Mouse (Mus musculus): ENCODE data around the gene Slmap. TPM values are rescaled to one million over a fixed set of nuclear protein-coding genes. Genes with fewer than 3 reads are reported as not detected.

Slmap gene
- polyA plus RNA-seq, 1 experiment from 2014 or later = 20.8 TPM

- 83% methylated on average over 2 of the region's 2 CpGs for WGBS
- no peaks in the 10 kb centered on the region for H3K36me3 ChIP-seq (ENCODE audit: control insufficient read depth, insufficient read depth, low read length)
- H3K4me2 ChIP-seq (replicated peaks; ENCODE audit: low read depth, low read length) = no peak overlapping the region
- ATAC-seq (ENCODE audit: low FRiP score) (no peak), DNase-seq (ENCODE audit: low spot score) (no peak)
- H3K4me1 ChIP-seq (replicated peaks; ENCODE audit: control insufficient read depth, insufficient read depth, low read length) = no peaks in the 10 kb centered on the region
- no peak overlapping the region for H3K27ac ChIP-seq (ENCODE audit: low read depth, low read length)
- no peak overlapping the region for H3K4me3 ChIP-seq (ENCODE audit: low read depth, low read length)
- H3K27me3 ChIP-seq (ENCODE audit: control insufficient read depth, insufficient read depth, low read length) = no peaks in the 10 kb centered on the region
- H3K9me3 ChIP-seq (ENCODE audit: control insufficient read depth, low read length) = no peaks in the 10 kb centered on the region
- no peak overlapping the region for H3K9ac ChIP-seq (ENCODE audit: low read depth, low read length)
These were observed 27.5 kb upstream of the Slmap start for GRCm38 (mm10) chr14:26562247-26562646.

GRCm38 (mm10) chr14:26558536-26558935 lies 23.8 kb upstream of the Slmap start:
- Histone ChIP-seq H3K9ac (ENCODE audit: low read depth, low read length) (no peak overlapping the region), H3K4me3 (ENCODE audit: low read depth, low read length) (no peak overlapping the region), H3K4me1 (replicated peaks; ENCODE audit: control insufficient read depth, insufficient read depth, low read length) (no peaks in the 10 kb centered on the region), H3K4me2 (replicated peaks; ENCODE audit: low read depth, low read length) (no peak overlapping the region), H3K27ac (ENCODE audit: low read depth, low read length) (no peak overlapping the region), H3K27me3 (ENCODE audit: control insufficient read depth, insufficient read depth, low read length) (no peaks in the 10 kb centered on the region), H3K9me3 (ENCODE audit: control insufficient read depth, low read length) (no peaks in the 10 kb centered on the region), H3K36me3 (ENCODE audit: control insufficient read depth, insufficient read depth, low read length) (no peaks in the 10 kb centered on the region)
- WGBS = 89% methylated on average over 7 of the region's 7 CpGs
- DNase-seq (ENCODE audit: low spot score) = no peak
- ATAC-seq (ENCODE audit: low FRiP score) = no peak

- H3K4me1 ChIP-seq (replicated peaks; ENCODE audit: control insufficient read depth, insufficient read depth, low read length) = no peaks in the 10 kb centered on the region
- H3K4me3 ChIP-seq (ENCODE audit: low read depth, low read length) = no peak overlapping the region
- H3K4me2 ChIP-seq (replicated peaks; ENCODE audit: low read depth, low read length) = no peak overlapping the region
- 54% methylated on average over 1 of the region's 1 CpGs for WGBS
- no peaks in the 10 kb centered on the region for H3K27me3 ChIP-seq (ENCODE audit: control insufficient read depth, insufficient read depth, low read length)
- DNase-seq (ENCODE audit: low spot score) = no peak
- no peak overlapping the region for H3K9ac ChIP-seq (ENCODE audit: low read depth, low read length)
- H3K9me3 ChIP-seq (ENCODE audit: control insufficient read depth, low read length) = no peaks in the 10 kb centered on the region
- H3K27ac ChIP-seq (ENCODE audit: low read depth, low read length) = no peak overlapping the region
- no peaks in the 10 kb centered on the region for H3K36me3 ChIP-seq (ENCODE audit: control insufficient read depth, insufficient read depth, low read length)
- ATAC-seq (ENCODE audit: low FRiP score) = no peak
These were observed 22.9 kb upstream of the Slmap start for GRCm38 (mm10) chr14:26557581-26557980.

GRCm38 (mm10) chr14:26552853-26553252 lies 18.1 kb upstream of the Slmap start:
- no peak overlapping the region for H3K9ac ChIP-seq (ENCODE audit: low read depth, low read length)
- H3K36me3 ChIP-seq (ENCODE audit: control insufficient read depth, insufficient read depth, low read length) = no peaks in the 10 kb centered on the region
- ATAC-seq (ENCODE audit: low FRiP score) (no peak), DNase-seq (ENCODE audit: low spot score) (no peak)
- H3K9me3 ChIP-seq (ENCODE audit: control insufficient read depth, low read length) = no peaks in the 10 kb centered on the region
- H3K4me2 ChIP-seq (replicated peaks; ENCODE audit: low read depth, low read length) = no peak overlapping the region
- WGBS = 83% methylated on average over 3 of the region's 3 CpGs
- H3K27ac ChIP-seq (ENCODE audit: low read depth, low read length) = no peak overlapping the region
- no peak overlapping the region for H3K4me3 ChIP-seq (ENCODE audit: low read depth, low read length)
- H3K27me3 ChIP-seq (ENCODE audit: control insufficient read depth, insufficient read depth, low read length) = no peaks in the 10 kb centered on the region
- H3K4me1 ChIP-seq (replicated peaks; ENCODE audit: control insufficient read depth, insufficient read depth, low read length) = no peaks in the 10 kb centered on the region

- H3K36me3 ChIP-seq (ENCODE audit: control insufficient read depth, insufficient read depth, low read length) = no peaks in the 10 kb centered on the region
- ATAC-seq (ENCODE audit: low FRiP score) (no peak), DNase-seq (ENCODE audit: low spot score) (no peak)
- H3K4me3 ChIP-seq (ENCODE audit: low read depth, low read length) = no peak overlapping the region
- H3K27ac ChIP-seq (ENCODE audit: low read depth, low read length) = no peak overlapping the region
- no peak overlapping the region for H3K9ac ChIP-seq (ENCODE audit: low read depth, low read length)
- H3K4me2 ChIP-seq (replicated peaks; ENCODE audit: low read depth, low read length) = no peak overlapping the region
- H3K27me3 ChIP-seq (ENCODE audit: control insufficient read depth, insufficient read depth, low read length) = no peaks in the 10 kb centered on the region
- H3K9me3 ChIP-seq (ENCODE audit: control insufficient read depth, low read length) = no peaks in the 10 kb centered on the region
- WGBS = 87% methylated on average over 2 of the region's 2 CpGs
- H3K4me1 ChIP-seq (replicated peaks; ENCODE audit: control insufficient read depth, insufficient read depth, low read length) = no peaks in the 10 kb centered on the region
These were observed 17.7 kb upstream of the Slmap start for GRCm38 (mm10) chr14:26552441-26552840.

GRCm38 (mm10) chr14:26550712-26551111 lies 16.0 kb upstream of the Slmap start:
- H3K4me2 ChIP-seq (replicated peaks; ENCODE audit: low read depth, low read length) = no peak overlapping the region
- H3K4me1 ChIP-seq (replicated peaks; ENCODE audit: control insufficient read depth, insufficient read depth, low read length) = no peaks in the 10 kb centered on the region

GRCm38 (mm10) chr14:26547516-26548488 lies 13.1 kb upstream of the Slmap start:
- no peaks in the 10 kb centered on the region for H3K4me1 ChIP-seq (replicated peaks; ENCODE audit: control insufficient read depth, insufficient read depth, low read length)
- H3K9ac ChIP-seq (ENCODE audit: low read depth, low read length) = no peak overlapping the region
- no peaks in the 10 kb centered on the region for H3K9me3 ChIP-seq (ENCODE audit: control insufficient read depth, low read length)
- no peaks in the 10 kb centered on the region for H3K36me3 ChIP-seq (ENCODE audit: control insufficient read depth, insufficient read depth, low read length)
- no peak overlapping the region for H3K27ac ChIP-seq (ENCODE audit: low read depth, low read length)
- no peaks in the 10 kb centered on the region for H3K27me3 ChIP-seq (ENCODE audit: control insufficient read depth, insufficient read depth, low read length)
- no peak for ATAC-seq (ENCODE audit: low FRiP score)
- H3K4me2 ChIP-seq (replicated peaks; ENCODE audit: low read depth, low read length) = no peak overlapping the region
- no peak for DNase-seq (ENCODE audit: low spot score)
- H3K4me3 ChIP-seq (ENCODE audit: low read depth, low read length) = no peak overlapping the region
- WGBS = 84% methylated on average over 10 of the region's 10 CpGs

More at GRCm38 (mm10) chr14:26550712-26551111, 16.0 kb upstream of the Slmap start:
- H3K27ac ChIP-seq (ENCODE audit: low read depth, low read length) = no peak overlapping the region
- no peak overlapping the region for H3K4me3 ChIP-seq (ENCODE audit: low read depth, low read length)
- DNase-seq (ENCODE audit: low spot score) (no peak), ATAC-seq (ENCODE audit: low FRiP score) (no peak)
- H3K27me3 ChIP-seq (ENCODE audit: control insufficient read depth, insufficient read depth, low read length) = no peaks in the 10 kb centered on the region
- no peaks in the 10 kb centered on the region for H3K9me3 ChIP-seq (ENCODE audit: control insufficient read depth, low read length)
- no peak overlapping the region for H3K9ac ChIP-seq (ENCODE audit: low read depth, low read length)
- H3K36me3 ChIP-seq (ENCODE audit: control insufficient read depth, insufficient read depth, low read length) = no peaks in the 10 kb centered on the region
- 94% methylated on average over 8 of the region's 8 CpGs for WGBS

- H3K4me2 ChIP-seq (replicated peaks; ENCODE audit: low read depth, low read length) = no peak overlapping the region
- WGBS = 93% methylated on average over 1 of the region's 1 CpGs
- H3K27me3 ChIP-seq (ENCODE audit: control insufficient read depth, insufficient read depth, low read length) = no peaks in the 10 kb centered on the region
- H3K27ac ChIP-seq (ENCODE audit: low read depth, low read length) = no peak overlapping the region
- H3K36me3 ChIP-seq (ENCODE audit: control insufficient read depth, insufficient read depth, low read length) = no peaks in the 10 kb centered on the region
- no peak overlapping the region for H3K9ac ChIP-seq (ENCODE audit: low read depth, low read length)
- no peaks in the 10 kb centered on the region for H3K4me1 ChIP-seq (replicated peaks; ENCODE audit: control insufficient read depth, insufficient read depth, low read length)
- H3K4me3 ChIP-seq (ENCODE audit: low read depth, low read length) = no peak overlapping the region
- ATAC-seq (ENCODE audit: low FRiP score) = no peak
- H3K9me3 ChIP-seq (ENCODE audit: control insufficient read depth, low read length) = no peaks in the 10 kb centered on the region
- DNase-seq (ENCODE audit: low spot score) = no peak
These were observed 7.4 kb upstream of the Slmap start for GRCm38 (mm10) chr14:26542136-26542535.

- Histone ChIP-seq H3K4me3 (ENCODE audit: low read depth, low read length) (no peak overlapping the region), H3K36me3 (ENCODE audit: control insufficient read depth, insufficient read depth, low read length) (no peaks in the 10 kb centered on the region), H3K27me3 (ENCODE audit: control insufficient read depth, insufficient read depth, low read length) (no peaks in the 10 kb centered on the region), H3K9ac (ENCODE audit: low read depth, low read length) (no peak overlapping the region), H3K4me1 (replicated peaks; ENCODE audit: control insufficient read depth, insufficient read depth, low read length) (no peaks in the 10 kb centered on the region), H3K4me2 (replicated peaks; ENCODE audit: low read depth, low read length) (no peak overlapping the region), H3K9me3 (ENCODE audit: control insufficient read depth, low read length) (no peaks in the 10 kb centered on the region), H3K27ac (ENCODE audit: low read depth, low read length) (no peak overlapping the region)
- ATAC-seq (ENCODE audit: low FRiP score) (no peak), DNase-seq (ENCODE audit: low spot score) (no peak)
- WGBS = 86% methylated on average over 1 of the region's 1 CpGs
These were observed 5.8 kb upstream of the Slmap start for GRCm38 (mm10) chr14:26540577-26540976.

Measured in hindbrain, embryonic 11.5 days (tissue).